Mouse (Mus musculus): ENCODE results near the gene Tmem135.
A peak's percentile ranks its signal among the peaks of the same experiment; 100 is the strongest.
"Not testable (repeated sequence)": the region's sequence is repeated elsewhere in the genome, so short reads cannot be mapped to it uniquely, and the experiment has no call there.

Gene Tmem135

DNA sequence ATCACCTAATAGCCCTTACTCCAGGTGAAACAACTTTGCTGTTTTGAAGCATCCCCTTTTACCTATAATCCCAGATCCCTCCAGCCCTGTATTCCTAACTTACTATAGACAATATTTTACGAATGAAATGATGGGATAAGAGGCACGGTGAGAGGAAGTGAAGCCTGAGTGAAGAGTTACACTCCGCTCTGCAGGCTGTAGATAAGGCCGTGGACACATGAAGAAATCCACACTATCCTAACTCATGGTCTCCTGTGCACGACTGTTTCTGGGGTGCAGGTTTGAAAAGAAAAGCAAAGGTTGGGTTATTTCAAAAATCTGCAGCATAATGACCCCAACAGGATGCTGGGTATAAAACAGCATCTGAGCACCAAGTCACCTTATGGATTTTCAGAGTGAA, 77.8 kb downstream of the Tmem135 start:
- no peak for DNase-seq (ENCODE audit: low read depth, low spot score)

DNA sequence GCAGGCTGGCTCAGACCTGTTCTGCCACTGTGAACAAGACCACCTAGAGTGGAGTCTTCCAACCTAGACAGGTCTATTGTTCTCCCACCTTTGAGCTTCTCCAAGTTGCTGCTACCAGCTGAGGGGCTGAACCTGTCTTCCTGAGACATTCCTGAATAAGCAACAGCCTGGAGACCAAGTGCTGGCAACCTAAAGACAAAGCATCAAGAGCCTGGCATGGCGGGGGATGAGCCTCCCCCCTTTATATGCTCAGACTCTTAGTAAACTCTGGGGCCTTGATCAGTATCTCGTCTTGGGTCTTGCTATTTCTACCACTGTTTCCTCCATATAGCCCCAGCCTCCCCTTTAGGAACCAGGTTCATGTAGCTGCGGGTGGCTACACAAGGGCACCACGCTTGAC, 81.3 kb downstream of the Tmem135 start:
- DNase-seq (ENCODE audit: low read depth, low spot score) = not testable (repeated sequence)

DNA sequence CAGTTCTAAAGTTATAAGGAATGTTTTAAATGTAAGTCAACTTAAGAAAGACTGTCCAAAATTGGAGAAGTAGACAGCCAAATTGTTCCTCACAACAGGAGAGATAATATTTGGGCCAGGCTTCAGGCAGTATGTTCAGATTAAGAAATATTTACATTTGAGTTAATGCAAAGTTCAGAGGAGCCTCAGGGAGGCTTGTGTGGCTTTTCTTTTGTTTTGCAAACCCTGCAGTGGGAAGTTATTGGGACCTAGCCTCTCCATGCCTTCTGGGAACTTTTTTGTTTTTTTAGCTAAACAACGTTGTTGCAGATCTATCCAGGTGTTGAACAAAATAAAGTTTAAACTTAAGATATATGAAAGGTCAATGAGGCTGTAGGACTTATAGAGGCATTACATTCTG, 84.7 kb downstream of the Tmem135 start:
- no peak for DNase-seq (ENCODE audit: low read depth, low spot score)

DNA sequence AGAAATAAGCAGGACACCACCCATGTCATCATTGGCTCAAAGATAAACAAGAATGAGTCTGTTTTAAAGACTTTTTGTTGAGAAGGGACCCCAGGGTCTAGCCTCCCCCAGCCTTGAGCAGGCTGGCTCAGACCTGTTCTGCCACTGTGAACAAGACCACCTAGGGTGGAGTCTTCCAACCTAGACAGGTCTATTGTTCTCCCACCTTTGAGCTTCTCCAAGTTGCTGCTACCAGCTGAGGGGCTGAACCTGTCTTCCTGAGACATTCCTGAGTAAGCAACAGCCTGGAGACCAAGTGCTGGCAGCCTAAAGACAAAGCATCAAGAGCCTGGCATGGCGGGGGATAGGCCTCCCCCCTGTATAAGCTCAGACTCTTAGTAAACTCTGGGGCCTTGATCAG, 86.9 kb downstream of the Tmem135 start:
- not testable (repeated sequence) for DNase-seq (ENCODE audit: low read depth, low spot score)

DNA sequence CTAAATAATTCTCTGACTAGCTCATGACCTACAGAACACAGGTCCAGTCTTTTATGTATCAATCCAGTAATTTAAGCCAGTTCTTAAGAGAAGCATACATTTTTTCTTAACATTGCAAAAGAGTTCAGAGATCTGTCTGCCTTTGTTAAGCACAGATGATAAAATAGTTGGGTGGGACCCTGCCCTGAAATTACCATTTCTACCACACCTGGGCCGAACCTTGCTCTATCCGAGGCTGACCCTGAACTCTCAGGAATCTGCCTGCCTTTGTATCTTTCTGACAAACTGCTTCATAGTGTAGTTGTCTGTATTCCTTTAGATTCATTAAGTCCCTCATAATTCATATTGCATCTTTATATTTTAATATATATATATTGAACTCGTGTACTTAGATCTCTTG, 87.9 kb downstream of the Tmem135 start:
- DNase-seq (ENCODE audit: low read depth, low spot score) = no peak

DNA sequence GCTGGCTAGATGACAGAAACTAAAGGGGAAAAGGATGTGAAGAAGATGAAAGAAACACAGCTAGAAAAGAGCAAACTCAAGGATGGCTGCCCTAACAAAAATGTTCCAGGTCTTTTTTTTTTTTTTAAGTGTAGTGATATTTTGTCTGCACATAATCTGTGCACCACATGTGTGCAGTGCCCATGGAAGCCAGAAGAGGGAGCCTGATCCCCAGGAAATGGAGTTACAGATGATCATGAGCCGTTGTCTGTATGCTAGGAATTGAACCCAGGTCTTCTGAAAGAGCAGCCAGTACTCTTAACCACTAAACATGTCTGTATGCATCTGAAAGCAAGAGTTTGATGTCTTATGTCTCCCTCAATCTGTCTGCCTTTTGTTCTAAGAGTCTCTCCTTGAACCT, 92.5 kb downstream of the Tmem135 start:
- peak; percentile 17 for DNase-seq (ENCODE audit: low read depth, low spot score)

DNA sequence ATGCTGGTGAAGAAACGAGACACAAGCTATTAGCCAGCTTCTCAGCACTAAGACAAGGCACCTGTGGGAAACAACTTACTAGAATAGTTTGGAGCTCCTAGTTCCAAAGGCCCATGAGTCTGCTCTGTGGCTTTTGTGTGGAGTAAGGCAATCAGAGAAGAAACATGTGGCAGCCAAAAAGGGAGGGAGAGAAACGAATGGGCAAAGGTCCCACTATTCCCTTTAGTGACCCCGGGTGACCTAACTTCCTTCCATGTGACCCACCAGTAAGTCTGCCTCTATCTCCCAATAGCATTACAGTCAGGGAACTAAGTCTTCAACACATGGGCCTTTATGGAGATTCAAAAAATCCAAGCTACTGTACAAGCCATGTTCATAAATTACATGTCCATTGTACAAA, 95.1 kb downstream of the Tmem135 start:
- DNase-seq (ENCODE audit: low read depth, low spot score) = no peak

DNA sequence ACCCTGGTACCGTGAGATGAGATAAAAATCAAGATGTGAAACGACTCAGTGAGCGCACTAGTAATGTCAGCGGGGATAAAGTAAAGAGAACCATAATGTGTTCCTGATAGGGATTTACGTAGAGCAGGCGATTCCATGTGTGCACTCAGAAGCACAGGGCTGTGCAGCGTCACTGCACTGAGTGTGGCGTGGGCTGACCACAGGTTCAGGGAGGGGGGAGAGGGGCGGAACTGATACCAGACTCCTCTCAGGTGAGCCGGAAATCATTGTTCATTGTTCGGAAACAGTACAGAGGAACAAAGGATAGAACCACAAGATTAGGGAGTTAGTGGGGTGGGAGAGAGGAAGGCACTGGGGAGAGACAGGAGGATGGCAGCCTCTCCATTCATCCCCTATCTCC, 95.8 kb downstream of the Tmem135 start:
- DNase-seq (ENCODE audit: low read depth, low spot score) = no peak

DNA sequence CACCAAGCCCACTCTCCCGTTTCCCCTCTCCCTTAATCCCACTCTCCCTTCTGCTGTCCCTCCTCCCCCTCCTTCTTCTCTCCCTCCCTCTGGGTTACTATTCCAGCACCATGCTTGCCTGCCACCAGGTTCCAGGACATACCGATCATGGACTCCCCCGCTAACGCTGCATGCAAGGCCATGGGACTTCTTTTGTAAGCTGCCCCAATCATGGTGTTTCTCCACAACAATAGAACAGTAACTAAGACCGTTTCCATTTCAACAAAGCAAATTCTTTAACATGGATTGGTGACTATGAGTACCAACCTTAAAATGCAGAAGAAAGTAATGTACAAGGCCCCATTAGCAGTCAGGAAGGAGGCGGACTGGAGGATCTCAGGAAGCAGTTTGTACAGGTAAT, 97.2 kb downstream of the Tmem135 start:
- DNase-seq (ENCODE audit: low read depth, low spot score) = no peak

DNA sequence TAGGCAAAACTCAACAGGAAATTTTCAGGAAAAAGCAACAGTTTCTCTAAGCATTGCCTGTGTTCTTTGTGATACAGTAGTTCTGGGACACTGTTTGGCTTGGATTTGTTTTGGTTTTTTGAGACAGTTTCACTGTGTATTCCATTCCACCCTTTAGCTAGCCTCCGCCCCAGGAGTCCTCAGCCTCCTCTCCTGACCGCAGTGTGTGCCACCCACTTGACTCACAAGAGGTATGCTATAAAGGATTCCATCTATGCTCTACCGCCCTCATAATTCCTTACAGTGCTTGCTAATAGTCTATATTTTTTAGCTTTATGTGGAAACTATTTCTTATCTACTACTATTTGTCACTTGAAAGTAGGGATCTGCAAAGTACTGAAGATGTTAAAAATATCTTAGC, 99.1 kb downstream of the Tmem135 start:
- DNase-seq (ENCODE audit: low read depth, low spot score) = no peak

DNA sequence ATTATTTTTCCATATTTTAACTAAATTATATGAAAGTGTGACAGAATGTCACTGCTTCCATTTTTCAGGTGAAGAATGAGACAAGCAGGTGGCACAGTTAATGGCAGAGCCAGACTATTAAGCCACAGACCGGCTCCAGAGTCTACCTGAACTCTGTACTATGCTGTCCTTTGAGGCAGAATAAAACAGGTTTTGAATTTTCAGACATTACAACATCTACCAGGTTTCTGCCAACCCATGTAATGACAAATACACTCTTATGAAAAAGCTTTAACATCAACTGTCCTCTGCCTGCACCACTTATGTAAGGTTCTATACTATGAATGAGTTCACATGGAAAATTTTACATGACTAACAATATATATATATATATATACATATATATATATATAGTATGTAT, 100.3 kb downstream of the Tmem135 start:
- DNase-seq (ENCODE audit: low read depth, low spot score) = no peak

DNA sequence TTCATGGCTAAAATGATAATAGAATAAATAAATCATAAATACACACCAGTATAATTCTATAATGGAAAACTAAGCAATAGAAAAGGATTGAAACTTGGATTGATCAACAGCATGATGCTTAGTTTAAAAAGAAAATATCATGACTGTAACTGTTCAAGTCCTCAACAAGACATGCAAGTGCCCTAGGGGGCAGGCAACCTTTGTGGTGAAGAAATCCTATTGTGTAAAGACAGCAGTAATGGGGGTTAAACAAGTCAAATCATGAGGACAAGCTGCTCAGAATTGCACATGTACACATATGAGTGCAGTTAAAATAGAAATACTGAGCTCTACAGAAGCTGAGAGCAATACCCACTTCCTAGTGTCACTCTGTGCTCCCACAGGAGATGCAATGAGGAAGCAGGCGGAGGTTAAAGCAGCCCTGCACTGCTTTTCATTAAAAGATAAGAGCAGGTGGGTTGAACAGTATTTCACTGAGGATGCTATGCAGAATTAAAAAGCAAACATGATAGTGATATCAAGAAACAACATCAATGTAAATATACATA, 105.0 kb downstream of the Tmem135 start:
- DNase-seq (ENCODE audit: low read depth, low spot score) = no peak

DNA sequence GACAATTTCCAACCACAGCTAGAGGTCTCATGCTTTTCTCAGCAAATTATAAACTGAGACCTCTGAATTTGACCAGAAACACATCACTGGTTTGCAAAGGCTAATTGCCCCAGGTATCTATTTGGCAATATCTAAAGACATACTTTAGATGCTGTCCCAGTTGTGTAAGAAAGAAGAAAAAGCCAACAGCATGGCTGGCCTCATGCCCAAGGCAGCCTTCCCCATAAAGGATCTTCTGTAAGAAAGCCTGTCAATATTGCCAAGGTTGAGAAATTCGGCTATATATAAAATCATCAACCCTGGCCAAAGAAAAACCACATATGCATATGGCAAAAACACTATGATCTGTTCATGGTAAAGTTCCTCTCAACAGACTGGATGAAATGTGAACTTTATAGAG, 107.1 kb downstream of the Tmem135 start:
- DNase-seq (ENCODE audit: low read depth, low spot score) = no peak

DNA sequence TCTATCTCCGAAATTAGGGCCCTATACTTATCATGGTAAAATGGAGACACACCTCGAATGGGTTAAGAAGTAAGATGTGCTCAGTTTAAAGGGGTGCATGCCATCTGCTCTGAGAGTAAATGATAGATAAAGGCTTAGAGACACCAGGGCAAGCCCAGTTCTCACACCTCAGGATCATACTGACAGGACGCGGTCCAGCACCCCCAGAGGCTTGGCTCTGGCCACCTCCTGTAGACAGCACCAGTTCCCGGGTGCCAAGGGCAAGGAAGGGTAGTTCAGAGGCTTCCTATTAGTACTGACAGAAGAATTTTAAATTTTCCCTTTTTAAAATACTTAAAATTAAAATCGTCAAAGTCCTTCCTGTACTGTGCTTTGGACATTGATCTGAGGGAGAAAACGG, 121.4 kb downstream of the Tmem135 start:
- no peak for DNase-seq (ENCODE audit: low read depth, low spot score)

DNA sequence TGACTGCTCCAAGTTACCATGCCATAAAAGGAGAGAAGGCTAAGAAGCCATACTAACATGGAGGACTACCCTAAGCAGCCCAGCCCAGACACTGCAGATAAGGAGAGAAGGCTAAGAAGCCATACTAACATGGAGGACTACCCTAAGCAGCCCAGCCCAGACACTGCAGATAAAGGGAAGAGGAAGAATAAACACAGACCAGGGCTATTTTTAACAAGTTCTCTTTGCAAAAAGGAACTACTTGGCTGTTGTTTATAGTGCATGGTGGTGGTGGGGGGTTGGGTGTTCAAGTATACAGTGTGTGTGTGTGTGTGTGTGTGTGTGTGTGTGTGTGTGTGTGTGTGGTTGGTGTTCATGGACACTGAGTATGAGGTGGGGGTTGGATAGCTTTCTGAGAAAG, 133.6 kb downstream of the Tmem135 start:
- DNase-seq (ENCODE audit: low read depth, low spot score) = peak; percentile 61

DNA sequence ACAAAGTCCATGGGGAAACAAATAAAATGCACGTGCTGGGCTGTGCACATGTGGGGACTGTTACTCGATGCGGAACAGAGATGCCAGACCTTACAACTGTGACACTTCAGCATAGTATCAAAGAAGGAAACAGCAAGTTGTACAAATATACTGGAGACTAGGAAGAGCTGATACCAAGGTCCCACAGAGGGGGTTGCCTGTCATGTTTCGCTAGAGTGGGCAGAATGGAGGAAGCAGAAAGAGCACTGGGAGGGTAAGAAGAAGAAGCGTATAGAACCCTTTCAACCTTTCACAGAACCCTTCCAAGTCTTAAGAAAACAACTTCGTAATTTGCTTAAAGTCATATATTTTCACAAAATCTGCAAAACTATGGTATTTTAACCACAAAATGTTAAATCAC, 134.2 kb downstream of the Tmem135 start:
- DNase-seq (ENCODE audit: low read depth, low spot score) = peak; percentile 34

DNA sequence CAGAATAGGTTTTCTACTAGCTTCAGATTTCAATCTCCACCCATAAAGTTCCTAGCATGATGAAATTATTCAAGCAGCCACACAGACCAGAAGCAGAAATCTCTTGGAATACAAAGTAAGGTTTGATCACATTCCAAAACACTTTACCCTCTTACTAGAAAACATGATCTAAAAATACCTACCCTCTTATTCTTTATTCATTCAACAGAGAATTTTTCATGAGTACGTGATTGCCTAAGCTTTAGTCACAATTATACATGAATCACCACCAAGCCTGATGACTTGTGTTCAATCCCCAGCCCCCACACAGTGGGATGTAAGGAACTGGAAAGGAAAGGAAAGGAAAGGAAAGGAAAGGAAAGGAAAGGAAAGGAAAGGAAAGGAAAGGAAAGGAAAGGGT, 136.5 kb downstream of the Tmem135 start:
- DNase-seq (ENCODE audit: low read depth, low spot score) = no peak

DNA sequence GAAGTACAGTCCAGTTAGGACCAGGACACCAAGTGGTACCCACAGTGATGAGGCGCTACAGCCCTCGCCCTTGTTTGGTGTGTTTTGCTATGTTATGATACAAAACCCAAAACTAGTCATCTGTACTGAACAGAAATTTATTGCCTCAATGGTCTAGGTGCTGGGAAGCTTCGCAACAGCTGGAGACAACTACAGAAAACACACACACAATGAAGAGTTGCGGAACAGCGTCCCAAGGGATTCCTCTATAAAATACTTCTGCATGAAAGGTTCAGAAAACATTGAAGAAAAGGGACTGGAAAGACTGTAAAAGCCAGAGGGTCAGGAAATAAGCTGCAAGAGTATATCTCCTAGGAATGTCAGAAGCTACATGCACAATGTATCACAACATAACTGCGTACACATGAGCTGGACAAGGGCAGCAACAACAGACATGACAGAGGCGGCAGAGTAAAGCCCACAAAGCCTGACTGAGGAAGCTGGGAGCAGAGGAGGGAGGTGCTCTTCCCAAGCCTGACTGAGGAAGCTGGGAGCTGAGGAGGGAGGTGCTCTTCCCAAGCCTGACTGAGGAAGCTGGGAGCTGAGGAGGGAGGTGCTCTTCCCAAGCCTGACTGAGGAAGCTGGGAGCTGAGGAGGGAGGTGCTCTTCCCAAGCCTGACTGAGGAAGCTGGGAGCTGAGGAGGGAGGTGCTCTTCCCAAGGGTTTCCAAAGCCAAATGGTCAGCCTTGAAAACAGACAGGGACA, 137.8 kb downstream of the Tmem135 start:
- DNase-seq (ENCODE audit: low read depth, low spot score) = no peak

DNA sequence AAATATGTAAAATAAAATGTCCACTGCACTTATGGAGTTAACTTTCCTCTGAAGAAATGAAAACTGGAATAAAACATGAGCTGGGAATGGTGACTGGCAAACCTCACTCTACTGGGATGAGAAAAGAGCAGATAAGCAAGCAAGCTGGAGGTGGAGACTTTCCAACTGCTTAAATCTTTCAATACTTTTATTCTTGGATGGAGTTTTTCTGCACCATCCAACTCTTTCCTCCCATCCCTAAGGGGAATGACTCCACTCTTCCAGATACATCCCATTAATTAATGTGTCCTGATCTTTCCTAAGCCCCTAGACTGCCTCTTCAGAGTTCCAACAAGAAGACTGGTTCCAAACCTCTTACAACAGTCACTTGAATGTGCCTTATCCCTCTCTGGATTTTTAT, 143.1 kb downstream of the Tmem135 start:
- DNase-seq (ENCODE audit: low read depth, low spot score) = no peak

DNA sequence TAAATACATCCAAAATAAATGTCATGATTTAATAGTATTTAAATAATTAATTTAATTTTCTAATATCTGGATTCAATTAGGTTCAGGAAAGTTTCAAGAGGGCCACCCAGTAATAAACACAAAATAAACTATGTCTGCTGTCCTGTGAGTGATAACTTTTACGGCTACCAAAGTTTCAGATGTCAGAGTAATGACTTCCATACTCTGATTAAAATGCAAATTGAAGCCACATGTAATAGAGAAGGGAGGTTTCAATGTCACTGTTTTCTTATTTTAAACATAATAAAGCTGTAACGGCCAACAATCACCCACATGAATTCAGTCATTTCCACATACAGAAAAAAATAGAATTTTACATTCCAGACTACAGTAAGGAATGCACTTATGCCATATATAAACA, 145.2 kb downstream of the Tmem135 start:
- DNase-seq (ENCODE audit: low read depth, low spot score) = no peak

DNA sequence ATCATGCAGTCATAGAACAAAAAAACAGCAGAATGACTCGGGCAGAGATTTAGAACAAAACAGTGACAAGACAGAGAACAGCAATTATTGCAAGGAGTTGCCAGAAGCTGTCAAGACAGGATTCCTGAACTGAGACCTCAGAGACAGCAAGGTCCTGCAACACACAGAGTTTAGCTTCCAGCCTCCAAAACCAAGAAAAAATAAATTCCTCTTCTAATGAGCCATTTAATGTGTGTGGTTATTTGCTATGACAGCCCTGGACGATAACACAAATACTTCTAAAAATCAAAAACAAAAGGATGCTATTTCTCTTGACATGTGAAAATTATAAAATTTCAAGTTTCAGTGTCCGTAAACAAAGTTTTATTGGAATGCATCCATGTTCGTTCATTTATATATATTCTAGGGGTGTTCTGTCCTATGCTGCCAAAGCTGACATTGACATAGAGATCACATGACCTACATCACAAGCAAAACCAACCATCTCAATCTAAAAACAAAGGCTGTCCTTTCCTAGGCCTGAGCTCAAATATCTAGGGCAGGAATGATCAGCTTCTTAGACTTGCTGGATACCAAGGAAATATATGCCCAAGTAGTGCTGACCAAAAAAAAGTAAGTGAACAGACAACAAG, 146.0 kb downstream of the Tmem135 start:
- no peak for DNase-seq (ENCODE audit: low read depth, low spot score)

DNA sequence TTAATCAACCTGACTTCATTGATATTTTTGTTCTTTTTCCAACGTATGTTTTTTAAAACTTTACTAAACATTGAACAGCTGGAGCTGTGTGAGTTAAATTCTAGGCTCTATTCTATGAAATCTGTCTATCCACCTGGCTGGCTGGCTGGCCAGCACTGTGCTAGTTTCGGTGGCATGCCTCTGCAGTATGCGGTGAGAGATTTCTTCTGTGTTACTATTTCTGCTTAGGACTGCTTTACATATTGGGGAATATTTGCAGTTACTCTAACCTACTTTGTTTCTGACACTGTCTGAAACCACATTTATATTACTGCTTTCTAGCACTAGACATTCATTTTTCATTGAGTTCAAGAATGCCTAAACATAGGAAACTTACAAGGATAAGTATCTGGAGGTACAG, 150.2 kb downstream of the Tmem135 start:
- peak; percentile 41 for DNase-seq (ENCODE audit: low read depth, low spot score)

DNA sequence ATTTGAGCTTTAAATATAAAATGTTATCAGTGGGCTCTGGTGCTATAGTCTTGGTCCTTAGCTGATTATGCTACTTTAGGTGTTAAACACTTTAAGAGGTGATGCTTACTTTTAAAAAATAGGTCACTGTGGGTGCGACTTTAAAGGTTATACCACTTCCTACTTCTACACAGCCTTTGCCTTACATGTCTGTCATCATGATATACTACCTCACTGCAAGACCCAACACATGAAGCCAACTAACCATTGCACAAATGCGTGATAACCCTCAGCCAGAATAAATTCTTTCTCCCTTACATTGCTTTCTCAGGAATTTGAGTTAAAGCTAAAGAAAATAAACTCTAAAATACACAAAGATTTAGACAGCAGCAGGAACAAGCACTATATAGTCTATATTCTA, 150.7 kb downstream of the Tmem135 start:
- DNase-seq (ENCODE audit: low read depth, low spot score) = no peak
